Mouse (Mus musculus) mesoderm, embryonic 11.5 days (tissue): ENCODE measurements around the gene Sf3b4.

Experiments used
- DNase-seq: peaks from one replicate; pipeline ENCODE4 v3.0.0-alpha.2; 2012; ENCODE audit warnings: low read depth, low spot score

Sf3b4 gene

GRCm38 (mm10) chr3:96172197-96173178 is at the start of gene Sf3b4:
Gene Sf3b4, plus strand, starts transcription at chr3:96172332.
- DNase-seq = peak; percentile 89

- DNase-seq = no peak
Observed at GRCm38 (mm10) chr3:96124235-96124634, 47.9 kb upstream of the Sf3b4 start.

DNA sequence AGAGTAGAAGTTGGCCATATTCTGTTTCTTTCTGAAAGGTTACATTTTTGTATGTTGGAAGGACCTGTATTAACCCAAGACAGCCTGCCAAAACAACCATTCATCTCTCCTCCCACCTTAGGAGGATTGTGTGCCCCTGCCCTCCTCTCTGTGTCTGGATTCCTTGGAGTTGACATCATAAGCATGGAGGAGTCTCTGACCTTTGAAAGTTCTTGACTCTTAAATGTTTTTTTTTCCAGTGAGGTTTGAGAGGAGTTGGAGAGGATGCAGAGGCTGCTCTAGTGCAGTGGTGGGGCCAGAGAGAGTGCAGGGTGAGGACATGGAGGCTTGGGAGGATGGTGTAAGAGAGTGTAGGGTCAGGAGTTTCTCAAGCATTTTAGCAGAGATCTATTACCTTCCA is 44.0 kb upstream of the Sf3b4 start:
- peak; percentile 23 for DNase-seq

GRCm38 (mm10) chr3:96132478-96132877 is 39.7 kb upstream of the Sf3b4 start:
- no peak for DNase-seq

DNA sequence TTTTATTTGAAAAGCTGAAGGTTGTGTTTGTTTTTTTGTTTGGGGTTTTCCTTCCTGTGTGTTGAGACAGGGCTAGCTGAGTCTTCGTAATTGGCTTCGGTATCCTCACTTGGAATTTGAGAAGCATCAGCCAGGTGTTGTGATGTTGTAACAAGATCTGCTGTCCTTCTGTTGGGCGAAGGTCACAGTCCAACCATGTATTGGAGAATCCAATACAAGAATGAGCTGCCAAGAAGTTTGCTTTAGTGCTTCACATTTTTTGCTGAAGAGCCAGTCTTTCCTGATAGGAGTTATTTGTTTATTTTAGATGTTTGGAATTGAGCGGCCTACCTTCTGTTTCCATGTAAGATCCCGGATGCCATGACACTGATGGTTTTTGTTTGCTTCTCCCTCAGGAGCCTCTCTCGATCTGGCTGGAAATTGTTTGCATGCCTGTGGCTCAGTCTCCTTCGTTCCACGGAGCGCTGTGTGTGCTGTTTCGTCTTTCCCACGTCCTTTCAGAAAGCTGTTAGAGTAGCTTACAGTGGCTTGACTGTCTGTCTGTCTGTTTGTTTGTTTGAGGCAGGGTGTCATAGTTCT is 38.7 kb upstream of the Sf3b4 start:
- DNase-seq = no peak

DNA sequence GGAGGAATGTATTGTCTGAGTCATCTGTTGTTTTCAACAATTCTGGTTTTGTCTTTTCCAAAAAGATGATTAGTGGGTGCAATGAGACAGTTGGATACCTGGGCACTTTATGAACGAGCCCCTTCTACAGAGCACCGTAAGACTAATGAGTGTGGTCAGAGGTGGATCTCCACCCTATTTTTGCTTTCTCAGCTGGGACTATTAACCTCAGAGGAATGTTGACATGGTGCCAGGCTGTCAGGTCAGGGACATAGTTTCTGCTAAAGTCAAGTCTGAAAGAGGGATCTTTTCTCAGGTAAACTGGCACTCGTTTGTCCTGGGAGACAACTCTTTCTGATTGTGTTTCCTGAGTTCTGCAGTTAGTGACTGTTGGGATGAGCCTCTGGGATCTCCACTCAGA is 37.1 kb upstream of the Sf3b4 start:
- no peak for DNase-seq

DNA sequence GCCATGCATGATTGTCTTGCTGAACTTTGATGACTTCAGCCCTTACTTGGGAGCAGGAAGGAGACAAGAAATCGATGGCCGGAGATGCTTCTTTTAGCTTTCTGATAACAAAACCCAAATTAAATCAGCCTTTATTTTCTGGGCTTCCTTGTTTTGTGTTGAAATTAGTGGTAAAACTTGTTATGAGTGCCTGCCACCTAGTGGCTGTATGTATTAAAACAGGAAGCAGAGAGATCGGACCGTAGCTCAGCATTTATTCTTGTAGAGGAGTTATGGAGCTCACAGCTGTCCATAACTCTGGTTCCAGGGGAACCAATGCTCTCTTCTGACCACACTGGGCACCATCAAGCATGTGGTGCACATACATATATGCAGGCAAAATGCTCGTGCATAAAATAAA is 24.2 kb upstream of the Sf3b4 start:
- peak; percentile 68 for DNase-seq

- no peak for DNase-seq
Observed at GRCm38 (mm10) chr3:96151836-96152235, 20.3 kb upstream of the Sf3b4 start.

- DNase-seq = no peak
Observed at GRCm38 (mm10) chr3:96152611-96153010, 19.5 kb upstream of the Sf3b4 start.

- DNase-seq = no peak
Observed at GRCm38 (mm10) chr3:96155501-96155900, 16.6 kb upstream of the Sf3b4 start.

GRCm38 (mm10) chr3:96159820-96160219 is 12.3 kb upstream of the Sf3b4 start:
- DNase-seq = no peak

GRCm38 (mm10) chr3:96160222-96160802 is 11.8 kb upstream of the Sf3b4 start:
- no peak for DNase-seq

- peak; percentile 47 for DNase-seq
Observed at GRCm38 (mm10) chr3:96160803-96161516, 11.2 kb upstream of the Sf3b4 start.

DNA sequence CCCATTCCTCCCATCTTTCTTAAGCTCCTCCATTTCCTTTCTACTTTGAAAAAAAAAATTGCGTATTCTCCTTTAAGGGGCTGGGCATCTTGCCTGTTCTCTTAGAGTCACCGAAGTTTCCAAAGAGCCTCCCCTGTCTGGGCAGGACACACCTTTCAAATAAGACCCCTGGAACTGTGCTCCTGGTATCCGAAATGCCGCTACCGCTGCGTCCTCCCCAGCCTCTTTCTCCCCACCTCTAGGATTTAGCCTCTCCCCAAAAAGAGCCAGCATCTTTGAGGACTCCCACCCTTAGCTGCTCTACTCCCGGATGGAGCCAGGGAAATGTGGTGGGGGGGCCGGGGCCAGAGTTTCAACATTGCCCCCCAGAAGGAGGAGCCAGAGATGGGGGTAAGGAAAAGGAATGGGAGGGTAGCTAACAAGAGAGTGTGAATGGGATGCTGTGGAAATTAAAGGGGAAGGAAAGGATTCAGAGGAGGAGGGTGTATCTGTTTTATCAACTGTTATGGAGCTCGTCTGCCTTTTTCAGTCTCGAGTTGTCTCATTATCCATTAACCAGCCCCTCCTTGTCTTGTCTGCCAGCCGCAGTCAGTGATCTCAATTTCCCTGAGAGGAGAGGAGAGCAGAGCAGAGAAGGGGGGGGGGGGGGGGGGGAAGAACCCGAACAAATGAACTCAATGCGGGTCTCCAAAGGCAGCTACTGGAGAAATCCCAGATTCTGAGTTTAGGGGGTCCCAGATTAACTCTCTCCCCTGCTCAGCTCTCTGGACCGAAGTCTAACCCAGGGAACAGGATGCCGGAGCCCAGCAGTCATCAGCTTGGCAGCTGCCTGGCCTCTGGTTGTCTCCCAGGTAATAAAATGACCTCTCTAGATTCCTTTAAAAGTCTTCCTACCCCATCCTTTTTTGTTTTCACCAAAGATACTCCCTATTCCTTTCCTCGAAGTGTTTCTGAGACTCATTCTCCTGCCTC is 10.0 kb upstream of the Sf3b4 start, which contains the start of gene Mtmr11:
TSS of gene Mtmr11 (plus strand) at position 136 of the 972 bp plus-strand sequence.
- DNase-seq = no peak

DNA sequence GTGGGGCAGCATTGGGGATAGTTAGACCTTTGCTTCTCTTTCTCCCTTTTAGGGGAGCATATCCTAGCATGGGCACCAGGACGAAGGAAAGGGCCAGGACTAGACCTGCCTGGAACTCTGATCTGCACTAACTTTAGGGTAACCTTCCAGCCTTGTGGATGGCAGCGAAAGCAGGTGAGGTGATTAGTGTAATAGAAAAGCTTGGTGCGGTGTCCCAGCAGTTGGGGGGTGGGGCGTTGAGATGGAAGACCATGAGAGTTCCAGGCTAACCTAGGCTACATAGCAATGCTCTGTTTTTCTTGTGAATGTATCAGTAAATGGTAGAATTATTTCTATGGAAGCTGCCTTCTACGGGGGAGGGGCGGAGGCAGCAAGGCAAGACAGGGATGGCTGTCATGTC is 9.1 kb upstream of the Sf3b4 start:
- no peak for DNase-seq

GRCm38 (mm10) chr3:96168466-96169158 is 3.5 kb upstream of the Sf3b4 start:
- no peak for DNase-seq

GRCm38 (mm10) chr3:96170276-96170675 is 1.9 kb upstream of the Sf3b4 start:
- DNase-seq = no peak

- no peak for DNase-seq
Observed at GRCm38 (mm10) chr3:96170976-96171545, 1.1 kb upstream of the Sf3b4 start.

DNA sequence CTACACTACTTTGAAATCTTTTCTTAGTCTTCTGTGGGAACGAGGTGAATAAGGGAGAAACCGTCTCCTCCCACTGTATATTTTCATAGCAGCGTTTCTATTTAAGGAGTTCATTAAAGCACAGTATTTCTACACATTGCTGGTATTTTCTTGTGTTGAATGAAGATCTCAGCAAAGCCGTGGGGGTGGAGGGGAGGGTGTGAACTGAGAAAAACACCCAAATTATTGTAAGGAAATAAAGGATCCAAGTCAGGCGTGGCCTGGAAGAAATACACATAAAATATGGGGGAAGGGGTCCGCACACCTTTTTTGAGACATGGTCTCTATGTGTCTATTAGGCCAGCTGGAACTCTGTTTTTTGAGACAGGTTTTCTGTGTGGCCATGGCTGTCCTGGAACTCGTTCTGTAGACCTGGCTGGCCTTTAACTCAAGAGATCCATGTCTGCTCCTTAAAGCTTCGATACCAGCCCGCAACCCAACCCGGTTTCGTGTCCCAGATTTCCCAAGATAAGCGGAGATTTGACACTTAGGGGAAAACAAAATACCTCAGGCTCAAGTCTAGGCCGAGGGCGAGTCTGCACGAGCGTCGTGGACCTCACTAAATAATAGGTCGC is 442 bp upstream of the Sf3b4 start:
- no peak for DNase-seq
